Mouse (Mus musculus) forebrain, embryonic 16.5 days (tissue): ENCODE data around the gene Fyn. TPM values are rescaled to one million over a fixed set of nuclear protein-coding genes. Genes with fewer than 3 reads are reported as not detected.
A peak's percentile ranks its signal among the peaks of the same experiment; 100 is the strongest.

ENCODE experiments used
- ATAC-seq: fragments of 200-750 bp; cut with Nextera tagmentation; 2 replicates; pipeline ENCODE4 v1.8.0; 2017; ENCODE audit warnings: mild to moderate bottlenecking, moderate library complexity
- H3K27ac ChIP-seq: fragments of 300-500 bp; sonication (generic); 2 replicates; pipeline ENCODE4 v1.5.1; 2014; ENCODE audit warnings: low read length, control low read depth
- H3K27me3 ChIP-seq: fragments of 300-500 bp; sonication (generic); replicated peaks from 2 replicates; pipeline ENCODE4 v1.6.1; 2014; ENCODE audit warnings: low read length; ENCODE audit not compliant: control insufficient read depth, insufficient read depth
- H3K36me3 ChIP-seq: fragments of 300-500 bp; sonication (generic); 2 replicates; pipeline ENCODE4 v1.6.1; 2014; ENCODE audit not compliant: control insufficient read depth, insufficient read depth
- H3K4me1 ChIP-seq: fragments of 300-500 bp; sonication (generic); replicated peaks from 2 replicates; pipeline ENCODE4 v1.6.1; 2014; ENCODE audit warnings: low read length; ENCODE audit not compliant: control insufficient read depth, insufficient read depth
- H3K4me2 ChIP-seq: fragments of 300-500 bp; sonication (generic); 2 replicates; pipeline ENCODE4 v1.6.1; 2014; ENCODE audit warnings: mild to moderate bottlenecking, low read length, control low read depth
- H3K4me3 ChIP-seq: fragments of 300-500 bp; sonication (generic); replicated peaks from 2 replicates; pipeline ENCODE4 v1.5.1; 2014; ENCODE audit warnings: mild to moderate bottlenecking, low read length, control low read depth
- H3K9ac ChIP-seq: fragments of 300-500 bp; sonication (generic); replicated peaks from 2 replicates; pipeline ENCODE4 v1.6.1; 2014; ENCODE audit warnings: low read depth, low read length, control low read depth
- H3K9me3 ChIP-seq: fragments of 300-500 bp; sonication (generic); 2 replicates; pipeline ENCODE4 v1.6.1; 2016; ENCODE audit warnings: low read length; ENCODE audit not compliant: control insufficient read depth
- WGBS: fragments of 180-500 bp; shearing (Covaris S2); extraction: QIAGEN DNeasy Blood & Tissue Kit; methylation state at CpG from one replicate; pipeline ENCODE4 v1.1.7; 2014; 5-methylcytosine and 5-hydroxymethylcytosine counted together
- polyA plus RNA-seq: library from polyadenylated mRNA; unstranded; fragments of >200 nt; fragmentation: Nextera tagmentation; extraction: Ambion mirVana; gene quantifications from 2 replicates; pipeline ENCODE4 v1.2.1, GENCODE M21; 2015

Fyn gene
- polyA plus RNA-seq, 1 experiment from 2014 or later = 74.4 TPM

DNA sequence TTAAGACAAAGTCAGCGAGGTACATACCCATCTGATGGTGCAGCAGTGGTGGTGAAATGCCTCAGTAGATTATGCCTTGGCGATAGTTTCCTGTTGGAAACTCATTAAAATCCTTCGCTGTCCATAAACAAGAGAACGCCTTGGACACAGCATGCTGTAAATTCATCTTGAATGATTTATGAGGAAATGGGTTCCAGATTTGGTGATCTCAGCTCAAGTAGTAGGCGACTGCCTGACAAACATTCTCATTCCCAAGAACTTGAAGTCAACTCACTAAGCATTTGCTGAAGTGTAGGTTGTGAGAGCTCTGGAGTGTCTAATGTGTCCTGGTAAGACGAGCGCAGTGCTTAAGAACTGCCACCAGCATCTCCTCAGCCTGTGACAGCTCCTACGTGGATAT lies 141.3 kb downstream of the Fyn start:
- no peak overlapping the region for H3K27ac ChIP-seq
- 83% methylated on average over 8 of the region's 8 CpGs for WGBS
- H3K27me3 ChIP-seq = no peaks in the 10 kb centered on the region

DNA sequence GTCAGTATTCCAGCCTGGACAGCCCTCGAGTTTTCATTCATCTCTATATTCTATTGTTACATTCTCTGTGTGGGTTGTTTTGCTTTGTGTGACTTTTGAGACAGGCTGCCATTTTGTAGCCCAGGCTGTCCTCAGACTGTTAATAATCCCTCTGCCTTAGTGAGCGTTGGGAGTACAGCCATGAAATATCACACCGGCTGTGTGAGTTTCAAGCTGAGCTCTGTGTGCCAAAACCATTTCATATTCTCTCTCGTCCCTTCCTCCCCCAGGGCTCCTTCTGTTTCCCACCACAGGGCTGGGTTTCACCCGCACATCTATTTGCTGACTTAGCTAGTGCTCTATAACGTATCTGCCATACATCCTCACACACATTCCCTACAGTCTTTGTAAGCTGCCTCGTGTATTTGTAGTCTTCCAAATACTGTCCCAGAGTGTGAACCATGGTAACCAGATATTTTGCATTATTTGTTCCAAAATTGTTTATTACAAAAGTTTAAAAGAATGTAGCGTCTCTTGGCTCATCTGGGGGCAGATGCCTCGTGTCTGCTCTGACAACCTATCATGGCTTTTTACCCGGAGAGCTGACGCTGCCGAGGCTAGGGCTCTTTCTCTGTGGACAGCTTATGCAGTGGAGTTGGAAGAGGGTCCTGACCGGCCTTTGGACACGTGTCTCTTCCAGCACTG lies 144.1 kb downstream of the Fyn start:
- Histone ChIP-seq H3K4me1 (peaks cover 40% of the 10 kb centered on the region), H3K4me2 (no peak overlapping the region), H3K9ac (no peak overlapping the region), H3K27ac (peak overlapping the region; percentile 73), H3K36me3 (peaks cover 8% of the 10 kb centered on the region; the same call in 1 of the 2 replicates), H3K27me3 (no peaks in the 10 kb centered on the region), H3K9me3 (no peaks in the 10 kb centered on the region), H3K4me3 (no peak overlapping the region)
- ATAC-seq = peak; percentile 61
- 68% methylated on average over 14 of the region's 14 CpGs for WGBS

More for the DNA sequence above, 141.3 kb downstream of the Fyn start:
- Histone ChIP-seq H3K9ac (no peak overlapping the region), H3K4me1 (peaks cover 61% of the 10 kb centered on the region), H3K36me3 (peaks cover 3% of the 10 kb centered on the region; the same call in 1 of the 2 replicates), H3K4me3 (no peak overlapping the region), H3K4me2 (no peak overlapping the region), H3K9me3 (no peaks in the 10 kb centered on the region)
- no peak for ATAC-seq

DNA sequence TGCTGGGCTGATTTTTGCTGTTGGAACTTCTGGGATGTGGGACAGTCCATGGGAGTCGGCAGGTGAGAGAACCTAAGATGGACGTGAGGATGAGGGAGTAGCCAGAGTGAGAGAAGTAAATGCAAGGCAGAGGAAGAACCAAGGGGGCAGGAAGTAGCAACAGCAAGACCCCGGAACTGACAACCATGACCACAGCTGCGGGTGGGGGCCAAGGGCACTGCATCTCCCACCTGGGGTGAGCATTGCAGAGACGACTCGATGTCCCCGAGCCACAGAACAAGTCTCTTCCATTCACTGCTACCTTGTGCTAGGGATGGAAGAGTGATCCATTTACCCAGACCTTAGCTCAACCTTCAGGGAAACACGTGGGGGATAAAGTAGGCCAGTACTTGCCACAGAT lies 146.3 kb downstream of the Fyn start:
- no peak for ATAC-seq
- no peak overlapping the region for H3K4me2 ChIP-seq
- no peaks in the 10 kb centered on the region for H3K27me3 ChIP-seq
- H3K9ac ChIP-seq = no peak overlapping the region
- peaks cover 55% of the 10 kb centered on the region for H3K4me1 ChIP-seq
- peaks cover 8% of the 10 kb centered on the region; the same call in 1 of the 2 replicates for H3K36me3 ChIP-seq
- no peak overlapping the region for H3K27ac ChIP-seq
- H3K4me3 ChIP-seq = no peak overlapping the region
- 97% methylated on average over 8 of the region's 8 CpGs for WGBS
- H3K9me3 ChIP-seq = no peaks in the 10 kb centered on the region

DNA sequence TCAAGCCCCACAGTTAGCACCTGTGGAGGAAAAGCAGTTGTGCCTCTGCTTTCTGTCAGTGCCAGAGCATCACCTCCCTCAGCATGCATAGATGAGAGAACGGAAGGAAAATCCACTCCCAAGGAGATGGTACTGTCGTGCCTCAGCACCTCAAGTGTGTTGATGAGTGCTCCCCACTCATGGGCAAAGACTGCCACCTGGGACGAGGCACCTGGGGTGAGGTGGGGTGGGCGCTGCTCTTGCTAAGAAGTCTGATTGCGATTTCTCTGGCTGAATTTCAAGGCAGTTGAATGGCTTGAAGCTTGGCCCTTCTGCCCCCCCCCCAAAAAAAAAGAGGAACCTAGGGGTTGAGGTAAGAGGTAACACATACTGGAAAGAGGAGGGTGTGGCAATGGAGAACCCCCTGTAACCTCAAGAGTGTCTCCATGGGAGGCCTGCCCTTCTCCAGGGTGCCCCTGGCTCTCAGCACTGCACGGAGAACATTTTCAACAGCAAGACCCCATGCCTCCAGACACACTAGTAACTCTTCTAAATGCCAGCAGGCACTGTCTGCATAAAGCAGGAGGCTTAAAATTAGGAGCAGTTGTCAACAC lies 148.0 kb downstream of the Fyn start:
- Histone ChIP-seq H3K4me3 (no peak overlapping the region), H3K9ac (no peak overlapping the region), H3K27ac (no peak overlapping the region)

DNA sequence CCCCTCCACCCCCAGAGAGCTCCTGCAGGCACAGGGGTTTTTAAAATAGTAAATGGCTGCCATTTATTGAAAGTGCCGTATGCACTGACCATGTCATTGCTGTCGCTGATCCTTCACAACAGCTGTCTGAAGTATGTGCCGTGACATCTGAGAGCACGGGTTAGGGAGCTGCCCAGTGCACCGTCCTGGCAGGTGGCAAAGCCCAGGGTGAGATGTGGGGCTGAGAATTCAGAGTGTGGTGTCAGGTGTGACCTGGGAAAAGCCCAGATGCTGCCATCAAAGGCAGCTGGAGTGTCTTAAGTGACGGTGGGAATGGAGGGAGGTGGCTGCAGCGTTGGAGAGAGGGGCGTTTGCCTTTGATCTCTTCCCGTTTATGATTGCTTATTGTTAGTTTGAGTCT lies 148.7 kb downstream of the Fyn start:
- no peak overlapping the region for H3K4me2 ChIP-seq
- no peak overlapping the region for H3K9ac ChIP-seq
- ATAC-seq = no peak
- no peaks in the 10 kb centered on the region for H3K9me3 ChIP-seq
- WGBS = 44% methylated on average over 9 of the region's 9 CpGs
- peaks cover 8% of the 10 kb centered on the region; the same call in 1 of the 2 replicates for H3K36me3 ChIP-seq
- H3K27me3 ChIP-seq = no peaks in the 10 kb centered on the region
- H3K4me1 ChIP-seq = peaks cover 55% of the 10 kb centered on the region
- H3K27ac ChIP-seq = no peak overlapping the region
- H3K4me3 ChIP-seq = no peak overlapping the region

More for the DNA sequence above, 148.0 kb downstream of the Fyn start:
- Histone ChIP-seq H3K4me2 (no peak overlapping the region), H3K4me1 (peaks cover 54% of the 10 kb centered on the region), H3K9me3 (no peaks in the 10 kb centered on the region), H3K36me3 (peaks cover 8% of the 10 kb centered on the region; the same call in 1 of the 2 replicates), H3K27me3 (no peaks in the 10 kb centered on the region)
- no peak for ATAC-seq
- WGBS = 86% methylated on average over 6 of the region's 6 CpGs

DNA sequence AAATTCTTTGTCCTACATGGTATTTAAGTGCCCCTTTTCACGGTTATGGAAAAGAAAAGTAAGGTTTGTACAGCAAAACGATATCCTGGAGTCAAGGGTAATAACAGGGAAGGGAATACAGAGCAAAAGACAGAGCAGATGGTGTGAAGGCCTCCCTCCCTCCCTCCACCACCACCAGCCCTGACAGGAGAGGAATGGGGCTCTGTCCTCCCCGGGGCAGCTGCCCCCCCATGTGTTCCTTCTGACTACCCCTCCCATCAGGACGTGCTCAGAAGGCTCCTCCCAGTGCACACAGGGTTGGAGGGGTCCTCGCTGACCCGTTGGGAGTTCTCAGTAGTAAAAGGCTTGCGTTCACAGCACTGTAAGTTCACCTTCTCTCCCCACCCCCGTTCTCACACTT lies 149.6 kb downstream of the Fyn start:
- H3K27me3 ChIP-seq = no peaks in the 10 kb centered on the region
- no peak overlapping the region for H3K9ac ChIP-seq
- 57% methylated on average over 8 of the region's 8 CpGs for WGBS
- peaks cover 55% of the 10 kb centered on the region for H3K4me1 ChIP-seq
- H3K36me3 ChIP-seq = peaks cover 8% of the 10 kb centered on the region; the same call in 1 of the 2 replicates
- no peak overlapping the region for H3K4me3 ChIP-seq
- ATAC-seq = no peak
- H3K9me3 ChIP-seq = no peaks in the 10 kb centered on the region
- H3K4me2 ChIP-seq = no peak overlapping the region
- H3K27ac ChIP-seq = no peak overlapping the region

DNA sequence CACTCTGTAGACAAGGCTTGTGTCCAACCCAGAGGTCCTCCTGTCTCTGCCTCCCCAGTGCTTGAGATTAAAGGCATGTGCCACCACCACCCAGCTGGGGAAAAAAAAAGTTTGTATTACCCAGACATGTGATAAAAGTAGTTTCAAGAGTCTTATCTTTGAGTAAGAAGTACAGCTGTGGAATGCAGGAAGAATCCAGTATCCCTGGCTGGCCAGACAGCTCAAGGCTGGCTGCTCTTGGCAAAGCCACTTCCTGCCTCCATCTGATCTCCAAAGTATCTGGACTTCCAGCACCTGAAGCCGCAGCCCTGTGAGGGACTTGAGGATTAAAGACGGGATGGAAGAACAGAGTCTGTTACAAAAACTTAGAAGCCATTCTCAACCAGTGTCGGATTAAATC lies 150.2 kb downstream of the Fyn start:
- H3K4me1 ChIP-seq = peaks cover 50% of the 10 kb centered on the region

DNA sequence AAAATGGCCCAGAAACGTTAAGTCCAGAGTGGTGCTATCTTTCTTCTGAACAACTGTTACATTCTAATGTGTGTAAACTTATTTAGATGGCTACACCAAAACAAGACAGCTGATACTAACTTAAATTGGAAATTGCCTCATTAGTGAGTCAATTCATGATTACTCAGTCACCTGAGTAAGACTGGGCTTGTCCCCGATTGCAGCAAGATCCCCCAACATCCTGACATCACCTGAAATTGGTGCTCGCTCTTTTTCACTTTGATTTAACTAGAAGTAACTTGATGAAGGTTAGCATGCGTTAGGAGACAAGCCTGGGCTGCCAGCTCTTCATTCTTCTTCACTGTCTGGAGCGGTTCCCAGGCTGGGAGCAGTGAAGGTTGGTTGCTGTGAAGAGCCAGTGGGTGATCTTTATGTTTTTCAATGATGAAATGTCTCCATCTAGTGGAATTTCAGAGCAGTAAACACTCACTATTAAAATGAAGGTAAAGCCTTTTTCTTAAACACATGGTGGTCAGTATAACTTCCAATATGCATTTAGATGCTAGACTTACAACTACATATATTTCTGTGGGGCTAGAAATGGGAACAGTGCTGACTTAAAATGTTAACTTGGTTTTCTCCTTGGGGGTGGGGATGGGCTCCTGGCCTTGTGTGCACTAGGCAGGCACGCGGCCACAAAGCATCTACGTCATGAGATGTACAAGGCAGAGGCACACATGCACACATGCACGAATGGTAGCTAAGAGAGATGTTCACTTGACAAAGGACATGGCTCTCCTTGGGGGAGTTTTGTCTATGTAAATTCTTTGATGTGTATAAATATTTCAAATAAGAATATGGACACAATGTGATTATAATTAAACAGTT lies 151.7 kb downstream of the Fyn start:
- H3K27ac ChIP-seq = peak overlapping the region; percentile 50

More for the DNA sequence above, 150.2 kb downstream of the Fyn start:
- 78% methylated on average over 3 of the region's 3 CpGs for WGBS
- Histone ChIP-seq H3K27ac (0 out of 2 replicates have a peak overlapping the region, but pooled peaks have one; percentile 12), H3K4me2 (no peak overlapping the region), H3K27me3 (no peaks in the 10 kb centered on the region), H3K36me3 (peaks cover 8% of the 10 kb centered on the region; the same call in 1 of the 2 replicates), H3K9me3 (no peaks in the 10 kb centered on the region), H3K9ac (no peak overlapping the region), H3K4me3 (no peak overlapping the region)
- no peak for ATAC-seq

DNA sequence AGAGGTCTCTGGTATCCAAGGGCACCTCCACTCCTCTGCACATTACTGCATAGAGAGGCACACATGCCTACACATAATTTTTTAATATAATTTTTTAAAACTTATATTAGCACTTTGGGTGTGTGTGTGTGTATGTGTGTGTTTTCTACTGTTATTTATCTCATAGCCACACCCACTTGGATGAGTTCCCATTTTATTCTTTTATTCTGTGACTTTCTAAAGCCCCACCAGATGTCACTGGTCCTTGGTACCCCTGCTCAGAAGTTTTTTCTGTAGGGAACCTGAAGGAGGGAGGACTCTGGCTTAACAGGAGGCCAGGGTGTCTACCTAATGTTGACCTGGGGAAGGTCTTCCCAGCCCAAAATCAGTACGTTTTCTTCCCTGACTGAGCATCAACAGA lies 152.7 kb downstream of the Fyn start:
- Histone ChIP-seq H3K4me2 (no peak overlapping the region), H3K4me1 (peaks cover 50% of the 10 kb centered on the region), H3K9me3 (no peaks in the 10 kb centered on the region), H3K27ac (no peak overlapping the region), H3K36me3 (peaks cover 6% of the 10 kb centered on the region; the same call in 1 of the 2 replicates), H3K4me3 (no peak overlapping the region), H3K9ac (no peak overlapping the region), H3K27me3 (no peaks in the 10 kb centered on the region)
- 55% methylated on average over 1 of the region's 1 CpGs for whole genome bisulfite sequencing
- no peak for ATAC-seq

More for the DNA sequence above, 151.7 kb downstream of the Fyn start:
- WGBS = 39% methylated on average over 9 of the region's 9 CpGs
- no peak overlapping the region for H3K4me2 ChIP-seq
- no peaks in the 10 kb centered on the region for H3K9me3 ChIP-seq
- peak; percentile 84 for ATAC-seq
- H3K4me3 ChIP-seq = no peak overlapping the region
- H3K36me3 ChIP-seq = peaks cover 7% of the 10 kb centered on the region; the same call in 1 of the 2 replicates
- peaks cover 50% of the 10 kb centered on the region for H3K4me1 ChIP-seq
- no peaks in the 10 kb centered on the region for H3K27me3 ChIP-seq
- no peak overlapping the region for H3K9ac ChIP-seq
